Mouse (Mus musculus): ENCODE data around the gene Pttg1. TPM values are rescaled to one million over a fixed set of nuclear protein-coding genes. Genes with fewer than 3 reads are reported as not detected.

Pttg1 gene
- total RNA-seq, 2 experiments from 2014 or later, result 83.5 to 98.0 TPM

GRCm38 (mm10) chr11:43408888-43409287 lies 17.2 kb downstream of the Pttg1 start:
- no peak for DNase-seq

GRCm38 (mm10) chr11:43404150-43404807 lies 21.8 kb downstream of the Pttg1 start:
- DNase-seq, result no peak

- DNase-seq, result no peak
These were observed 25.9 kb downstream of the Pttg1 start for GRCm38 (mm10) chr11:43400131-43400530.

- DNase-seq, result no peak
These were observed 26.8 kb downstream of the Pttg1 start for GRCm38 (mm10) chr11:43399297-43399696.

GRCm38 (mm10) chr11:43396672-43397071 lies 29.4 kb downstream of the Pttg1 start:
- no peak for DNase-seq

- no peak for DNase-seq
These were observed 29.8 kb downstream of the Pttg1 start for GRCm38 (mm10) chr11:43396246-43396645.

GRCm38 (mm10) chr11:43395073-43395948 lies 30.7 kb downstream of the Pttg1 start:
- DNase-seq, result no peak

- no peak for DNase-seq
These were observed 32.7 kb downstream of the Pttg1 start for GRCm38 (mm10) chr11:43393325-43393724.

GRCm38 (mm10) chr11:43392757-43393156 lies 33.3 kb downstream of the Pttg1 start:
- no peak for DNase-seq

- DNase-seq, result no peak
These were observed 36.9 kb downstream of the Pttg1 start for GRCm38 (mm10) chr11:43389118-43389517.

GRCm38 (mm10) chr11:43388122-43389097 lies 37.6 kb downstream of the Pttg1 start:
- no peak for DNase-seq

GRCm38 (mm10) chr11:43387004-43387880 lies 38.8 kb downstream of the Pttg1 start:
- DNase-seq, result no peak

- peak; percentile 7 for DNase-seq
These were observed 40.3 kb downstream of the Pttg1 start for GRCm38 (mm10) chr11:43385716-43386115.

- DNase-seq, result peak; percentile 57
These were observed 40.9 kb downstream of the Pttg1 start for GRCm38 (mm10) chr11:43385055-43385649.

GRCm38 (mm10) chr11:43383581-43383980 lies 42.5 kb downstream of the Pttg1 start:
- no peak for DNase-seq

- no peak for DNase-seq
These were observed 45.1 kb downstream of the Pttg1 start for GRCm38 (mm10) chr11:43380901-43381300.

GRCm38 (mm10) chr11:43379911-43380485 lies 46.1 kb downstream of the Pttg1 start:
- no peak for DNase-seq

- DNase-seq, result no peak
These were observed 46.6 kb downstream of the Pttg1 start for GRCm38 (mm10) chr11:43379488-43379887.

- DNase-seq, result no peak
These were observed 48.8 kb downstream of the Pttg1 start for GRCm38 (mm10) chr11:43377083-43377850.

GRCm38 (mm10) chr11:43376598-43376997 lies 49.5 kb downstream of the Pttg1 start:
- no peak for DNase-seq
